Mouse (Mus musculus): ENCODE measurements around the gene Rfxap. TPM values are rescaled to one million over a fixed set of nuclear protein-coding genes. Genes with fewer than 3 reads are reported as not detected.
"Not testable (repeated sequence)": the region's sequence is repeated elsewhere in the genome, so short reads cannot be mapped to it uniquely, and the experiment has no call there.

Gene Rfxap
- total and polyA plus RNA-seq, 3 experiments = 16.7 to 30.0 (median 29.8) TPM

DNA sequence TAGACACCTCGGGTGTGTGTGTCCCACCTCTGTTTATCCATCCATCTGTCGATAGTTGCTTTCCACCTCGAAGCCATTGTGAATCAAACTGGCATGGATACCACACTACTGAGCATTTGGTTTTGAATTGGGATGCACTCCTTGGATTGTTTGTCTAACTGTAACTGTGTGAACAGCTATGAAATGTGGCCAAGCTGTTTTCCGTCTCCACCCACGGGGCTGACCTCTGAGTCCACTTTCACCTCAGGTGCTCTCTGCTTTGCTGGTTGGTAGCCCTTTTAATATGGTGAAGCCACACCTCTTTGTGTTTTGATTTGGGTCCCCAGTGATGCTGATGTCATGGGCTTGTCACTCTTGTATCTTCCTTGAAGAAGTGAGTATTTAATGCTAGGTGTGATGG, 40.8 kb downstream of the Rfxap start:
- DNase-seq = no peak

- no peak for DNase-seq
These were observed 41.6 kb downstream of the Rfxap start for GRCm38 (mm10) chr3:54766034-54766433.

GRCm38 (mm10) chr3:54765521-54765920, 42.1 kb downstream of the Rfxap start:
- not testable (repeated sequence) for DNase-seq

GRCm38 (mm10) chr3:54764418-54764817, 43.2 kb downstream of the Rfxap start:
- DNase-seq = peak; percentile 59

- no peak for DNase-seq
These were observed 46.3 kb downstream of the Rfxap start for GRCm38 (mm10) chr3:54761258-54761657.

GRCm38 (mm10) chr3:54760321-54761115, 47.1 kb downstream of the Rfxap start:
- DNase-seq = peak; percentile 68

- DNase-seq = peak; percentile 54
These were observed 48.4 kb downstream of the Rfxap start for GRCm38 (mm10) chr3:54759211-54759610.

DNA sequence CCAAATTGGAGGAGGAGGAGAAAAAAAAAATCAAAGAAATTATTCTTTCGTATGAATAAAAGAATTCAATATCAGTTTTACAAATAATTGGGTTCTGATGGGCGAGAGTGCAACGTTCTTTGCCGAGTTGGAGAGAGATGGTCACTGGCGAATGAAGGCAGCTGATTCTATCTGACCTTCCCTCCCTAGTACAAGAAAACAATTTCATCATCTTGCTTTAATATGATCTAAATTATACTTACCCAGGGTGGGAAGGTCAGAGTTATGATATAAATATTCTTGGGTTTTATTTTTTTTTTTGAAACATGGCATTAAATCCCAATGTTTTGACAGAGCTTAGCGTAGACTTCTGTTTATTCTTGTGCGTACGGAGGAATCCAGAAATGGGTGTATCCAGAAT, 50.1 kb downstream of the Rfxap start:
- no peak for DNase-seq

DNA sequence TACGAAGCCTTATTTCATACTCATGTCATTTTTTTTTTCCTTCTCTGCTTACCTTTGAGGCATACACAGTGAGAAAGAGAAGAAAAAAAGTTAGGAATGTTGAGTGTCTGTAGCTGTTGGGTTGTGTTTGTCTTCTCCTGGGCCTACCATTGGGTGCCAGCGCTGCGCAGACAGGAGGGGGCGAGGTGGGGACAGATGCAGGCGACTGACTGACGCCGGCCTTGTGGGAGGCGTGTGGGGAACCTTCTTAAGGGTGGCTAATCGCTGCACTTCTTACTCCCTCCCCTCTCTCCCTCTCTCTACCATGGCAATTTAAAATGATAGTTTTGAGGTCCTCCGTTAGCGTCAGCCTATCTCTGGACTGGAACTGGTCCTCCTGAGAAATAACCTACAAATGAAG, 51.5 kb downstream of the Rfxap start:
- DNase-seq = peak; percentile 77

- DNase-seq = peak; percentile 92
These were observed 52.2 kb downstream of the Rfxap start, which contains the start of gene Smad9 for GRCm38 (mm10) chr3:54755145-54756041. Gene Smad9 (plus strand): TSS chr3:54755582.

DNA sequence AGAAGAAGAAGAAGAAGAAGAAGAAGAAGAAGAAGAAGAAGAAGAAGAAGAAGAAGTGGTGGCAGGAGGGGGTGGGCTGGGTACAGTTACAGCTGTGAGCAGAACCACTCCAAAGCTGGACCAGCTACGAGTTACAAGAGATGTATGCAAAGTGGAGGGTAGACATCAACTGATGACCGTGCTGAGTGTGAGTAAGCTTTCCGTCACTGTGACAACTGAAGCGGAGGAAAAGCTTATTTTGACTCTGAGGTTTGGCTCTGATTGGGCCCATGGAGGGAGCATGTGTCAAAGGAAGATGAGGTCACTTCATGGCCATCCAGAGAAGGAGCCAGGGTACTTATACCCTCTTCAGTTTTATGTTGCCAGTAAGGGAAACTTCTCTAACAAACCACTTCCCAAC, 54.2 kb downstream of the Rfxap start:
- DNase-seq = no peak

Other genes starting within 250 kb of the Rfxap start
- 10 to 100 TPM; 34.1 to 37.9 TPM for gene Supt20, start 115.0 kb downstream of the Rfxap start, total RNA-seq (2021)
- 24.1 and 26.8 TPM in 2 replicates for gene Supt20, start 115.0 kb downstream of the Rfxap start, polyA plus RNA-seq (2012; rRNA removed)
- gene Gm21958, start 93.4 kb downstream of the Rfxap start, total RNA-seq (2021) = not detected
- gene Gm21958, start 93.4 kb downstream of the Rfxap start, polyA plus RNA-seq (2012; rRNA removed) = not detected in 2 replicates
- 10 to 100 TPM; 32.4 to 33.4 TPM for gene Exosc8, start 72.4 kb downstream of the Rfxap start, total RNA-seq (2021)
- gene Exosc8, start 72.4 kb downstream of the Rfxap start, polyA plus RNA-seq (2012; rRNA removed) = 8.5 and 13.4 TPM in 2 replicates
- 10 to 100 TPM; 41.8 to 45.0 TPM for gene Alg5, start 72.3 kb downstream of the Rfxap start, total RNA-seq (2021)
- 8.0 and 8.9 TPM in 2 replicates for gene Alg5, start 72.3 kb downstream of the Rfxap start, polyA plus RNA-seq (2012; rRNA removed)
- 10 to 100 TPM; 14.4 to 15.7 TPM for gene Smad9, start 52.2 kb downstream of the Rfxap start, total RNA-seq (2021)
- gene Smad9, start 52.2 kb downstream of the Rfxap start, polyA plus RNA-seq (2012; rRNA removed) = 13.2 and 23.2 TPM in 2 replicates
- gene Sertm1, start 108.1 kb upstream of the Rfxap start, total RNA-seq (2021) = not detected
- gene Sertm1, start 108.1 kb upstream of the Rfxap start, polyA plus RNA-seq (2012; rRNA removed) = not detected in 2 replicates
- under 1 TPM in 1 of 2 experiments, not detected in 1; 0.35 TPM for gene Ccna1, start 247.7 kb upstream of the Rfxap start, total RNA-seq (2021)
- gene Ccna1, start 247.7 kb upstream of the Rfxap start, polyA plus RNA-seq (2012; rRNA removed) = 0.60 TPM in 1 of 2 replicates, not detected in the other